Mouse (Mus musculus): ENCODE results near the gene Dstyk. TPM values are rescaled to one million over a fixed set of nuclear protein-coding genes. Genes with fewer than 3 reads are reported as not detected.
A peak's percentile ranks its signal among the peaks of the same experiment; 100 is the strongest.

Gene Dstyk
- total RNA-seq, 2 experiments from 2014 or later = 9.6 to 9.9 TPM

GRCm38 (mm10) chr1:132387943-132388342, 29.4 kb upstream of the Dstyk start:
- no peak for DNase-seq (ENCODE audit: low spot score)

- DNase-seq (ENCODE audit: low spot score) = no peak
Measured at GRCm38 (mm10) chr1:132388813-132389803, 28.2 kb upstream of the Dstyk start.

GRCm38 (mm10) chr1:132389886-132390585, 27.3 kb upstream of the Dstyk start:
- peak; percentile 90 for DNase-seq (ENCODE audit: low spot score)

- no peak for DNase-seq (ENCODE audit: low spot score)
Measured at GRCm38 (mm10) chr1:132390691-132391579, 26.4 kb upstream of the Dstyk start, which contains the start of gene Tmcc2. Gene Tmcc2 (minus strand): TSS chr1:132391281.

- DNase-seq (ENCODE audit: low spot score) = peak; percentile 72
Measured at GRCm38 (mm10) chr1:132391580-132392022, 25.8 kb upstream of the Dstyk start.

GRCm38 (mm10) chr1:132392872-132393271, 24.5 kb upstream of the Dstyk start:
- no peak for DNase-seq (ENCODE audit: low spot score)

GRCm38 (mm10) chr1:132396705-132397104, 20.6 kb upstream of the Dstyk start:
- DNase-seq (ENCODE audit: low spot score) = no peak

- DNase-seq (ENCODE audit: low spot score) = no peak
Measured at GRCm38 (mm10) chr1:132400538-132400937, 16.8 kb upstream of the Dstyk start.

- no peak for DNase-seq (ENCODE audit: low spot score)
Measured at GRCm38 (mm10) chr1:132401843-132402242, 15.5 kb upstream of the Dstyk start.

GRCm38 (mm10) chr1:132410657-132411056, 6.7 kb upstream of the Dstyk start:
- no peak for DNase-seq (ENCODE audit: low spot score)

- peak; percentile 24 for DNase-seq (ENCODE audit: low spot score)
Measured at GRCm38 (mm10) chr1:132416244-132416942, 962 bp upstream of the Dstyk start.

GRCm38 (mm10) chr1:132416943-132417290, 438 bp upstream of the Dstyk start:
- no peak for DNase-seq (ENCODE audit: low spot score)

GRCm38 (mm10) chr1:132420206-132420605, 2.9 kb downstream of the Dstyk start:
- DNase-seq (ENCODE audit: low spot score) = no peak

GRCm38 (mm10) chr1:132420662-132421061, 3.3 kb downstream of the Dstyk start:
- no peak for DNase-seq (ENCODE audit: low spot score)

GRCm38 (mm10) chr1:132422912-132423696, 5.7 kb downstream of the Dstyk start:
- DNase-seq (ENCODE audit: low spot score) = no peak

GRCm38 (mm10) chr1:132425600-132425999, 8.2 kb downstream of the Dstyk start:
- DNase-seq (ENCODE audit: low spot score) = no peak

- no peak for DNase-seq (ENCODE audit: low spot score)
Measured at GRCm38 (mm10) chr1:132430818-132431217, 13.5 kb downstream of the Dstyk start.

GRCm38 (mm10) chr1:132431716-132432115, 14.4 kb downstream of the Dstyk start:
- DNase-seq (ENCODE audit: low spot score) = peak; percentile 56

GRCm38 (mm10) chr1:132433349-132433748, 16.0 kb downstream of the Dstyk start:
- DNase-seq (ENCODE audit: low spot score) = peak; percentile 50

- no peak for DNase-seq (ENCODE audit: low spot score)
Measured at GRCm38 (mm10) chr1:132434032-132434431, 16.7 kb downstream of the Dstyk start.
